Mouse (Mus musculus): ENCODE results near the gene Mpc2. TPM values are rescaled to one million over a fixed set of nuclear protein-coding genes. Genes with fewer than 3 reads are reported as not detected.

Gene Mpc2
- polyA plus RNA-seq, 1 experiment from 2014 or later: 121 TPM

DNA sequence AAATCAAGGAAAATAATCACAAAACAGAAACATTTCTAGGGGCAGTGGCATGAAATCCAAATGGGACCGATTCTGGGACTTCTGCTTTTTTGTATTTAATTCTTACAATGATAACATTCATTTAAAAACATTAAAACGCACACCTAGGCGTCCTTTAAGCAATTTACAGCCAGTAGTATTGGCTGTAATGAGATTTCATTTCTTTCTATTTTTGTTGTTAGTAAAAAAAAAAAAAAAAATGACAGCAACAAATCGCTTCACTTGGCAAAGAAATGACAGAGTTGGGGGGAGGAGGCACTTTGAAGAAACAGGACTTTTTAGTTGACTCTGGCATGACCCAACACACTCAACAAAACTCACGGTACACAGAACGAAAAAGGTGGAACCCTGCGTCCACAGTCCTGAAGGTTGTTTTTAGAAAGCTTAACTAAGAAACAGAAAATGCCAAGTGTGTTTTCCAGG lies 1.4 kb upstream of the Mpc2 start:
- H3K9ac ChIP-seq (replicated peaks; ENCODE audit: low read length): peak overlapping the region; percentile 65; the same call in 1 of the 2 replicates
- H3K4me2 ChIP-seq (ENCODE audit: low read depth, low read length): peak overlapping the region; percentile 83
- WGBS: 20% methylated on average over 7 of the region's 7 CpGs
- DNase-seq (ENCODE audit: low spot score) (no peak), ATAC-seq (replicated peaks; ENCODE audit: insufficient number of reproducible peaks, low FRiP score, low TSS enrichment, low read depth) (no peak)
- no peak overlapping the region for H3K27ac ChIP-seq (replicated peaks; ENCODE audit: low read depth, low read length)
- H3K4me1 ChIP-seq (ENCODE audit: control insufficient read depth, insufficient read depth, low read length): no peaks in the 10 kb centered on the region
- H3K36me3 ChIP-seq (replicated peaks; ENCODE audit: control insufficient read depth, insufficient read depth, low read depth, low read length): no peaks in the 10 kb centered on the region
- H3K4me3 ChIP-seq (ENCODE audit: low read depth, low read length): peak overlapping the region; percentile 90
- no peaks in the 10 kb centered on the region for H3K9me3 ChIP-seq (replicated peaks; ENCODE audit: control insufficient read depth, low read length)
- no peaks in the 10 kb centered on the region for H3K27me3 ChIP-seq (ENCODE audit: control insufficient read depth, insufficient read depth, low read length)

DNA sequence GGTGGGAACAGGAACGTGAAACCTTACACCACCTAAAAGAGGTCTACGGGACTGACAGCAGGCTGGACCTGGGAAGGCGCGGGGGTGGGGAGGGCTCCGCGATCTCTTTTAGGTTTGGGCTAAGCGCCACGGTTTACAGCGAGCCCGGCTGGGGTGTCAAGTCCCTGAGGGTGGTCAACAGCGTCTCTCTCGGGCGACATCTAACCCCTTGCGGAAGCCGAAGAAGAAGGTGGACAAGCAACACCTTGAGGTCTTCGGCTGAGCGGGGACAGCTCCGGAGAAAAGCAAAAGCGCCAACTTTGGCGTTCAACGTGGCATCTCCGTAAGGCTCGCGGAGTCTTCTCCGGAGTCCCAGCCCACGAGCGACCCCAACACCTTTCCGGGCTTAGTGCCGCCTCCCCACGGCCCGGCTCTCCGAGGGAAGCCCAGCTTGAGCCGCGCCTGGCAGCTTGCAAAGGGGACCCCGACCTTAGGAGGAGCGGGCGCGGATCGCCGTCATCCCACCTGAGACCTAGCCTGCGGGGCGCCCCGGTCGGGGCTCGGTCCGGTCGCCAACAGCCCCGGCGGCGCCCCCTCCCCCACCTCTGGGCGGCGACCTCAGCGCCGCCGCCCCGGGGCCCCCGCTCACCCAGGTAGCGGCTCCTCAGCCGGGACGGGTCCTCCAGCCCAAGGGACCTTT lies 795 bp upstream of the Mpc2 start:
- Histone ChIP-seq H3K4me1 (ENCODE audit: control insufficient read depth, insufficient read depth, low read length) (no peaks in the 10 kb centered on the region), H3K36me3 (replicated peaks; ENCODE audit: control insufficient read depth, insufficient read depth, low read depth, low read length) (no peaks in the 10 kb centered on the region), H3K27ac (replicated peaks; ENCODE audit: low read depth, low read length) (peak overlapping the region; percentile 38), H3K9ac (replicated peaks; ENCODE audit: low read length) (peak overlapping the region; percentile 65), H3K4me2 (ENCODE audit: low read depth, low read length) (peak overlapping the region; percentile 83), H3K9me3 (replicated peaks; ENCODE audit: control insufficient read depth, low read length) (no peaks in the 10 kb centered on the region), H3K27me3 (ENCODE audit: control insufficient read depth, insufficient read depth, low read length) (no peaks in the 10 kb centered on the region), H3K4me3 (ENCODE audit: low read depth, low read length) (peak overlapping the region; percentile 90)
- DNase-seq (ENCODE audit: low spot score): peak; percentile 48
- ATAC-seq (replicated peaks; ENCODE audit: insufficient number of reproducible peaks, low FRiP score, low TSS enrichment, low read depth): peak; percentile 1
- WGBS: under 1% methylated on average over 59 of the region's 60 CpGs

DNA sequence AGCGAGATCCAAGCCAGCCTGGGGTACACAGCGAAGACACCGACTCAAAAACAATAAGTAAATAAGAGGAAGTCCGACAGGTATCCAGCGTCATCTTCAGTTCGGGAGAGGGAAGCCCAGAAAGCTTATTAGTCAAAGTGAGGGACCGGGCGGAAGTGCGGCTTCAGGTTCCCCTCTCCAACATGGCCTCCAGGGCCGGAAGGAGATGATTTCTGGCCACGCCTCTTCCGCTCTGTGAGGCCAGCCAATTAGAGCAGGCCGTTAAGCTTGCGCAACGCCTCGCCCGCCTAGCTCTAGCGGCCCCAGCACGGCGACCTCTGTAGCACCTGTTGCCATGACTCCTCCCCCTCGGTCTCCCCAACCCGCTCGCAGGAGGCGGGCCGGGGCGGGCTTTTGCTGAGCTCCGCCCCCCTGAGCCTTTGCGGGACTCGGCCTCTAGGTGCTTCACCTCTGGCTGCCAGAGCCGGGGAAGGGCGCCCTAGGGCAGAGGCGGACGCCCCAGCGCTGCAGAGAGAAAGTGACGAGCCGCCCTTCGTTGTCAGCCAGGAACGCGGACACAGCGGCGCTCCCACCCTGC lies 452 bp downstream of the Mpc2 start:
- H3K4me2 ChIP-seq (ENCODE audit: low read depth, low read length): peak overlapping the region; percentile 63
- H3K27ac ChIP-seq (replicated peaks; ENCODE audit: low read depth, low read length): peak overlapping the region; percentile 78; the same call in 1 of the 2 replicates
- 0% methylated on average over 40 of the region's 41 CpGs for whole genome bisulfite sequencing
- ATAC-seq (replicated peaks; ENCODE audit: insufficient number of reproducible peaks, low FRiP score, low TSS enrichment, low read depth) (peak; percentile 96), DNase-seq (ENCODE audit: low spot score) (peak; percentile 98)
- H3K36me3 ChIP-seq (replicated peaks; ENCODE audit: control insufficient read depth, insufficient read depth, low read depth, low read length): no peaks in the 10 kb centered on the region
- H3K4me3 ChIP-seq (ENCODE audit: low read depth, low read length): peak overlapping the region; percentile 90
- H3K4me1 ChIP-seq (ENCODE audit: control insufficient read depth, insufficient read depth, low read length): no peaks in the 10 kb centered on the region
- no peaks in the 10 kb centered on the region for H3K27me3 ChIP-seq (ENCODE audit: control insufficient read depth, insufficient read depth, low read length)
- no peaks in the 10 kb centered on the region for H3K9me3 ChIP-seq (replicated peaks; ENCODE audit: control insufficient read depth, low read length)
- peak overlapping the region; percentile 69 for H3K9ac ChIP-seq (replicated peaks; ENCODE audit: low read length)

DNA sequence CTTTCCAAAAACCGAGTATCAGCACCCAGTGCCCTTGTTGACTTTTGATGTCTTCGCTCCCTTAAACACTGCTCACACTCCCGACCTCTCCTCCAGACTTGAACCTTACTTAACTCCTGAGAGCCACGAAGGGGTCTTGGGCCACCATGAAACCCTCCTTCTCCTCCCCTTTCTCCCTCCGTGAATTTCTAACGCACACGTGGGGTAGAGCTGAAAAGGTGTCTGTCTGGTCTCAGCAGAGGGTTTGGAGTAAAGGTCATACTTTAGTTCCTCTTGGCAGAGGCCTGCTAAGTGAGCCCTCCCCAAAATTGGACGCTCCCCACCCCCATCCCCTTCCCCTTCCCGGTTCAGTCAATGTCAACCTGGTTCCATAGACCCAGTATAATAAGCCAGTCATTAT lies 1.2 kb downstream of the Mpc2 start:
- Histone ChIP-seq H3K27ac (replicated peaks; ENCODE audit: low read depth, low read length) (no peak overlapping the region), H3K4me1 (ENCODE audit: control insufficient read depth, insufficient read depth, low read length) (no peaks in the 10 kb centered on the region), H3K4me3 (ENCODE audit: low read depth, low read length) (peak overlapping the region; percentile 90), H3K36me3 (replicated peaks; ENCODE audit: control insufficient read depth, insufficient read depth, low read depth, low read length) (no peaks in the 10 kb centered on the region), H3K9me3 (replicated peaks; ENCODE audit: control insufficient read depth, low read length) (no peaks in the 10 kb centered on the region), H3K4me2 (ENCODE audit: low read depth, low read length) (peak overlapping the region; percentile 63), H3K9ac (replicated peaks; ENCODE audit: low read length) (peak overlapping the region; percentile 69), H3K27me3 (ENCODE audit: control insufficient read depth, insufficient read depth, low read length) (no peaks in the 10 kb centered on the region)
- WGBS: 3% methylated on average over 9 of the region's 9 CpGs
- DNase-seq (ENCODE audit: low spot score) (peak; percentile 6), ATAC-seq (replicated peaks; ENCODE audit: insufficient number of reproducible peaks, low FRiP score, low TSS enrichment, low read depth) (no peak)

DNA sequence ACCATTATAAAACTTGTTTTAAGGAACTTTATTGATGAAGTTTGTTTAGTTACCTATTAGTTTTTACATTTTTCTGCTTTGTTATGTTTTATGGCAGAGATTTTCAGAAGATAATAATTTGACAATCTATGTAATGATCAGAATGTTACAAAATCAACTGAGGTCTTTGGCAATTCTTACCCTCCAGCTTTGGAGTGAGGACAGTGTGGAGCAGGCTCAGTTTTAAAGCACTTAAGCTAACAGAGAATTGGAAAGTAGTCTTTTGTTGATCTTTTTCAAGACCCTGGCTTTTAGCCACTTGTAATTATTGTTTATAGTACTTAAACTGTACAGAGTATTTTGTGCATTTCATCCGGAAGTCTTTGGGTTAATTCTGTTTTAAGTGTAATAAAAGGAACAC lies 2.4 kb downstream of the Mpc2 start:
- no peak overlapping the region for H3K4me2 ChIP-seq (ENCODE audit: low read depth, low read length)
- no peaks in the 10 kb centered on the region for H3K27me3 ChIP-seq (ENCODE audit: control insufficient read depth, insufficient read depth, low read length)
- no peak for ATAC-seq (replicated peaks; ENCODE audit: insufficient number of reproducible peaks, low FRiP score, low TSS enrichment, low read depth)
- H3K4me3 ChIP-seq (ENCODE audit: low read depth, low read length): no peak overlapping the region
- no peak overlapping the region for H3K9ac ChIP-seq (replicated peaks; ENCODE audit: low read length)
- WGBS: 83% methylated on average over 1 of the region's 1 CpGs
- no peak overlapping the region for H3K27ac ChIP-seq (replicated peaks; ENCODE audit: low read depth, low read length)
- H3K9me3 ChIP-seq (replicated peaks; ENCODE audit: control insufficient read depth, low read length): no peaks in the 10 kb centered on the region
- no peaks in the 10 kb centered on the region for H3K4me1 ChIP-seq (ENCODE audit: control insufficient read depth, insufficient read depth, low read length)
- no peak for DNase-seq (ENCODE audit: low spot score)
- H3K36me3 ChIP-seq (replicated peaks; ENCODE audit: control insufficient read depth, insufficient read depth, low read depth, low read length): no peaks in the 10 kb centered on the region

DNA sequence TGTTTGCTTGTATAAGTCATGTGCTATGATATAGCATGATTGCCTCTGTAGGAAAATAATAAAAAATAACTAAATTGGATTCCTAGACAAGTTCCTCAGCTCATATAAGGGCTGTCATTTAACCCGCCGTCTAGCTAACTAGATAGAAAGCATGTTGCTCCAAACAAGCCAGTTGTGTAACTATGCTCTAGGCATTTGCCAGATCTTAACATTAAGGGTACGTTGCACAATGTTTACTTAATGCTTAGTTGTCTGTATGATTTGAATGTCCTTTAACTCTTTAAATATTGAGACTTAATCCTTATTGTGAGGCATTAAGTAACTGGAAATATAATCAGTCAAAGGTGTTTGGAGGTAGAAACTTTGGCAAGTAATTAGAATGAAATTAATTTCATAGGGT lies 4.1 kb downstream of the Mpc2 start:
- H3K4me1 ChIP-seq (ENCODE audit: control insufficient read depth, insufficient read depth, low read length): no peaks in the 10 kb centered on the region
- ATAC-seq (replicated peaks; ENCODE audit: insufficient number of reproducible peaks, low FRiP score, low TSS enrichment, low read depth) (no peak), DNase-seq (ENCODE audit: low spot score) (no peak)
- no peak overlapping the region for H3K4me2 ChIP-seq (ENCODE audit: low read depth, low read length)
- WGBS: 86% methylated on average over 3 of the region's 3 CpGs
- H3K27ac ChIP-seq (replicated peaks; ENCODE audit: low read depth, low read length): no peak overlapping the region
- no peak overlapping the region for H3K9ac ChIP-seq (replicated peaks; ENCODE audit: low read length)
- no peaks in the 10 kb centered on the region for H3K36me3 ChIP-seq (replicated peaks; ENCODE audit: control insufficient read depth, insufficient read depth, low read depth, low read length)
- H3K27me3 ChIP-seq (ENCODE audit: control insufficient read depth, insufficient read depth, low read length): no peaks in the 10 kb centered on the region
- no peak overlapping the region for H3K4me3 ChIP-seq (ENCODE audit: low read depth, low read length)
- no peaks in the 10 kb centered on the region for H3K9me3 ChIP-seq (replicated peaks; ENCODE audit: control insufficient read depth, low read length)

DNA sequence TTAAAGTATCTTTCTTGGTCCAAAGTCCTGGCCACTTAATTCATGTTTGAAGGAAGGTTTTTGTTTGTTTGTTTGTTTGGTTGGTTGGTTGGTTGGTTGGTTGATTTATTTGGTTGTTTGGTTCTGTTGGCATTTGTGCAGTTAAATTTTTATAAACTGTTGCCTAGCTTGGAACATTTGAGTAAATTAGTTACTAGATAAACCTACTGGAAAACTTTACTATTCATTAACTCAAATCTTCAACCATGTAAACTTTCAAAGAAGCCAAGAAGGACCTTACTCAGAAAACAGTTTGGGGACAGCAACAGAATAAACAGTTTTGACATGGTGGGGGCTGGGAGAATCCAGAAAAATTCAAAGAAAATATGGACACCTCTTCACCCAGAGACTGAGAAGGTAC lies 8.5 kb downstream of the Mpc2 start:
- Histone ChIP-seq H3K27me3 (ENCODE audit: control insufficient read depth, insufficient read depth, low read length) (no peaks in the 10 kb centered on the region), H3K9me3 (replicated peaks; ENCODE audit: control insufficient read depth, low read length) (no peaks in the 10 kb centered on the region), H3K4me3 (ENCODE audit: low read depth, low read length) (no peak overlapping the region), H3K4me1 (ENCODE audit: control insufficient read depth, insufficient read depth, low read length) (no peaks in the 10 kb centered on the region), H3K27ac (replicated peaks; ENCODE audit: low read depth, low read length) (no peak overlapping the region), H3K9ac (replicated peaks; ENCODE audit: low read length) (no peak overlapping the region), H3K36me3 (replicated peaks; ENCODE audit: control insufficient read depth, insufficient read depth, low read depth, low read length) (no peaks in the 10 kb centered on the region), H3K4me2 (ENCODE audit: low read depth, low read length) (no peak overlapping the region)
- no peak for DNase-seq (ENCODE audit: low spot score)
- ATAC-seq (replicated peaks; ENCODE audit: insufficient number of reproducible peaks, low FRiP score, low TSS enrichment, low read depth): no peak

DNA sequence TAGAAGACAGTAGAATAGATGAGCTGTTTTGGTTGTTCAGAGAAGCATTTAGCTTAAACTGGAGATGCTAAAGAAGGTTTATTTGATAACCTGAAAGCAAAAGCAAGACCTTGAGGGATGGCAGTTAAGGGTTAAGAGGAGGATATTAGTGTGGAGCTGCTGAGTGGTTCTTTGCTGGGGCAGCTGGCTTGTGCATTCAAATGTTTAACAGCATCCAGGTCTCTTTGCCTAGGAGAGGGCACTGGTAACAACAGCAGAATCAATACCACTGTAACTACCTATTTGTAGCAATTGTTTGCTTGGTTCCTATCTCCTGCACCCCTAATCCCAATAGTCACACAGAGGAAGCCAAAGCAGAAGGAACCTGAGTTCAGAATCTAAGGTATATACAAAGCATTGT lies 9.3 kb downstream of the Mpc2 start:
- H3K9ac ChIP-seq (replicated peaks; ENCODE audit: low read length): no peak overlapping the region
- H3K4me2 ChIP-seq (ENCODE audit: low read depth, low read length): no peak overlapping the region
- no peak for DNase-seq (ENCODE audit: low spot score)
- no peak overlapping the region for H3K27ac ChIP-seq (replicated peaks; ENCODE audit: low read depth, low read length)
- no peak overlapping the region for H3K4me3 ChIP-seq (ENCODE audit: low read depth, low read length)
- ATAC-seq (replicated peaks; ENCODE audit: insufficient number of reproducible peaks, low FRiP score, low TSS enrichment, low read depth): no peak
- H3K9me3 ChIP-seq (replicated peaks; ENCODE audit: control insufficient read depth, low read length): no peaks in the 10 kb centered on the region
- no peaks in the 10 kb centered on the region for H3K4me1 ChIP-seq (ENCODE audit: control insufficient read depth, insufficient read depth, low read length)
- no peaks in the 10 kb centered on the region for H3K36me3 ChIP-seq (replicated peaks; ENCODE audit: control insufficient read depth, insufficient read depth, low read depth, low read length)
- H3K27me3 ChIP-seq (ENCODE audit: control insufficient read depth, insufficient read depth, low read length): no peaks in the 10 kb centered on the region
